Mouse (Mus musculus): ENCODE data around the gene Igfbp4.

- no peak for TF ChIP-seq POLR2A (IDR thresholded peaks at IDR 0.05; ENCODE audit: borderline replicate concordance, low read depth, low read length)
- TF ChIP-seq CTCF (IDR thresholded peaks at IDR 0.05; ENCODE audit: low read depth, low read length), result no peak
Observed at GRCm38 (mm10) chr11:99024468-99025134, 16.4 kb upstream of the Igfbp4 start.
